Mouse (Mus musculus): Measurements from ENCODE around the gene Dnah17.

- TF ChIP-seq EP300 (optimal IDR thresholded peaks at IDR 0.05) (no peak), CTCF (IDR thresholded peaks at IDR 0.05; ENCODE audit: low read depth) (peak; percentile 88)
Measured at GRCm38 (mm10) chr11:118083811-118084210, 46.6 kb downstream of the Dnah17 start.

Data from stomach, postnatal 0 days (tissue).